12 mouse cellular contexts compared by ENCODE assay signal in the genomic region with DNA sequence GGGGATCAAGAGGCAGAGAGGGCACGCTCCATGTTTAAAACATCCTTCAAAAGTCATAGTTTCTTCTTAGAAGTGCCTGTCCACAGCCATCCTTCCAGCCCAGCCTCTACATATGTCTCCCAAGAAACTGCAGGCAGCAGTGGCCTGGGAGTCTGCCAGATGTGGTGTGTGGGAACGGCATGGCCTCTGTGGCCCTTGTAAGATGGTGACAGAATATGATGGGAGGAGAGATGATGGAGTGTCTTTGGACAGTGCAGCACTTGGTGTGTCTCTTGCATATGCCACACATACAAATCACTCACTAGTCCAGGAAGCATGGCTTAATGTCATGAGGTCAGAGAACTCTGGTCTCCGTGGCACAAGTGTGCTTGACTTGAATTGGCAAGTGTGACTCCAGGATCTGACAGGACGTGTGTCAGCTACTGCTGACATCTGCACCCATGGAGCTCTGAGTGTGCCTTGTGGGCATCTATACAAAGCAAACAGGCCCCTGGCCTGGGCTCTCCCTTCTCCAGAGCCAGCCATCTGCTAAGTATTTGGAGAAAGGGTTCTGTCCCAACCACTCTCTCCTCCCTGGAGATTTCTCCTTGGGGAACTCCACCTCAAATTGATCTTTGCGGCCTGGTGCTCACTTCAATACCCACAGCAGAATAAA.
DNase-seq lines count a peak whose midpoint lies in the region; ATAC-seq and TF ChIP-seq lines count a peak whose summit lies in the region.
"Had no signal": no experiment of that assay in that cellular context is flagged by ENCODE, and none has a peak within 500 bp of the region (broad histone marks: within the 10 kb centered on the region; RNA-seq: fewer than 3 reads in every experiment).

No protein-coding gene starts in this region.

- H3K9me3 ChIP-seq in midbrain, embryonic 10.5 days (replicated peaks) = no peaks in the 10 kb centered on the region
- no peaks in the 10 kb centered on the region for H3K9me3 ChIP-seq in midbrain, postnatal 0 days (ENCODE audit: low read length)
- no peaks in the 10 kb centered on the region for H3K9me3 ChIP-seq in limb, embryonic 12.5 days
- H3K9me3 ChIP-seq in midbrain, embryonic 16.5 days (replicated peaks; ENCODE audit: control insufficient read depth, low read length, poor library complexity, severe bottlenecking) = no peaks in the 10 kb centered on the region
- H3K9me3 ChIP-seq: liver, embryonic 15.5 days had no signal

- H3K4me1 ChIP-seq in midbrain, embryonic 10.5 days = peaks cover 16% of the 10 kb centered on the region
- no peaks in the 10 kb centered on the region for H3K4me1 ChIP-seq in midbrain, postnatal 0 days (ENCODE audit: insufficient read depth, low read length)
- H3K4me1 ChIP-seq in limb, embryonic 12.5 days (replicated peaks) = peaks cover 20% of the 10 kb centered on the region
- H3K4me1 ChIP-seq in midbrain, embryonic 16.5 days (ENCODE audit: control insufficient read depth, insufficient read depth, low read length) = peaks cover 9% of the 10 kb centered on the region; the same call in 1 of the 2 replicates
- H3K4me1 ChIP-seq: liver, embryonic 15.5 days had no signal

- H3K9ac ChIP-seq in midbrain, postnatal 0 days (replicated peaks; ENCODE audit: low read length, poor library complexity, severe bottlenecking) = no peak overlapping the region
- H3K9ac ChIP-seq in limb, embryonic 12.5 days (replicated peaks) = no peak overlapping the region
- no peak overlapping the region for H3K9ac ChIP-seq in midbrain, embryonic 16.5 days (ENCODE audit: low read depth, low read length)
- H3K9ac ChIP-seq: liver, embryonic 15.5 days had no signal

- no peaks in the 10 kb centered on the region for H3K36me3 ChIP-seq in midbrain, embryonic 10.5 days
- no peaks in the 10 kb centered on the region for H3K36me3 ChIP-seq in midbrain, postnatal 0 days (ENCODE audit: insufficient read depth, low read length)
- no peaks in the 10 kb centered on the region for H3K36me3 ChIP-seq in limb, embryonic 12.5 days
- H3K36me3 ChIP-seq in midbrain, embryonic 16.5 days (ENCODE audit: control insufficient read depth, insufficient read depth, low read length) = no peaks in the 10 kb centered on the region
- H3K36me3 ChIP-seq: liver, embryonic 15.5 days had no signal

- H3K27ac ChIP-seq in midbrain, embryonic 10.5 days (replicated peaks) = 0 out of 2 replicates have a peak overlapping the region, but pooled peaks have one; percentile 2
- H3K27ac ChIP-seq in midbrain, postnatal 0 days (ENCODE audit: low read depth, low read length) = no peak overlapping the region
- 0 out of 2 replicates have a peak overlapping the region, but pooled peaks have one; percentile 24 for H3K27ac ChIP-seq in limb, embryonic 12.5 days
- no peak overlapping the region for H3K27ac ChIP-seq in midbrain, embryonic 16.5 days (ENCODE audit: low read length)
- H3K27ac ChIP-seq: liver, embryonic 15.5 days had no signal

- 85% methylated on average over 5 of the region's 5 CpGs for WGBS in midbrain, embryonic 10.5 days
- 57% methylated on average over 5 of the region's 5 CpGs for WGBS in midbrain, postnatal 0 days
- 75% methylated on average over 5 of the region's 5 CpGs for WGBS in limb, embryonic 12.5 days
- 60% methylated on average over 5 of the region's 5 CpGs for WGBS in midbrain, embryonic 16.5 days

- H3K4me2 ChIP-seq in midbrain, postnatal 0 days (ENCODE audit: low read depth, low read length, poor library complexity, severe bottlenecking) = no peak overlapping the region
- no peak overlapping the region for H3K4me2 ChIP-seq in limb, embryonic 12.5 days
- H3K4me2 ChIP-seq in midbrain, embryonic 16.5 days (ENCODE audit: low read length) = no peak overlapping the region
- H3K4me2 ChIP-seq: liver, embryonic 15.5 days had no signal

- no peaks in the 10 kb centered on the region for H3K27me3 ChIP-seq in midbrain, embryonic 10.5 days (ENCODE audit: low read depth, poor library complexity, severe bottlenecking)
- no peaks in the 10 kb centered on the region for H3K27me3 ChIP-seq in midbrain, postnatal 0 days (ENCODE audit: insufficient read depth, low read length)
- no peaks in the 10 kb centered on the region for H3K27me3 ChIP-seq in limb, embryonic 12.5 days
- no peaks in the 10 kb centered on the region; the same call in 1 of the 2 replicates for H3K27me3 ChIP-seq in midbrain, embryonic 16.5 days (ENCODE audit: control insufficient read depth, insufficient read depth, low read depth, low read length)
- H3K27me3 ChIP-seq: liver, embryonic 15.5 days had no signal

- 0 out of 2 replicates have a peak, but pooled peaks have one; percentile 8 for ATAC-seq in cerebellum, adult (ENCODE audit: insufficient number of reproducible peaks, low FRiP score, low TSS enrichment)
- no peak; the same call in 1 of the 2 replicates for ATAC-seq in midbrain, postnatal 0 days (ENCODE audit: low FRiP score)
- ATAC-seq in limb, embryonic 12.5 days (ENCODE audit: insufficient number of reproducible peaks, insufficient read depth, low FRiP score, low TSS enrichment, low read depth) = no peak
- ATAC-seq in midbrain, embryonic 16.5 days = 0 out of 2 replicates have a peak, but pooled peaks have one; percentile 7
- no peak for ATAC-seq in activated CD4-positive, CD25-positive, alpha-beta regulatory T cell, adult 4 months

- H3K4me3 ChIP-seq in midbrain, embryonic 10.5 days = no peak overlapping the region
- H3K4me3 ChIP-seq in midbrain, postnatal 0 days (ENCODE audit: low read depth, low read length) = no peak overlapping the region
- no peak overlapping the region for H3K4me3 ChIP-seq in limb, embryonic 12.5 days (replicated peaks)
- no peak overlapping the region for H3K4me3 ChIP-seq in midbrain, embryonic 16.5 days (ENCODE audit: low read depth, low read length)
- H3K4me3 ChIP-seq: liver, embryonic 15.5 days had no signal

- no peak for TF ChIP-seq CTCF in midbrain, postnatal 0 days (IDR thresholded peaks at IDR 0.05)

- no peak for DNase-seq in cerebellum, adult 9-11 months
- DNase-seq in midbrain, embryonic 10.5 days (ENCODE audit: low spot score) = no peak
- DNase-seq in midbrain, postnatal 0 days (ENCODE audit: low spot score) = no peak
- DNase-seq in spleen, postnatal 14 days (ENCODE audit: low spot score in 2 of 2) = no peak
- DNase-seq: gastrocnemius, postnatal 14 days; kidney, adult 11 months; thymus, adult 18-20 months had no signal

Comparison
In these comparisons a context has a peak if more than half of its experiments do, and no peak if none do; other contexts are left out.
1. ATAC-seq: peak in cerebellum, adult (single experiment) and midbrain, embryonic 16.5 days (single experiment); none in midbrain, postnatal 0 days (single experiment), limb, embryonic 12.5 days (single experiment) and activated CD4-positive, CD25-positive, alpha-beta regulatory T cell, adult 4 months (single experiment).
2. H3K27ac ChIP-seq: peak in midbrain, embryonic 10.5 days (single experiment) and limb, embryonic 12.5 days (single experiment); none in midbrain, postnatal 0 days (single experiment) and midbrain, embryonic 16.5 days (single experiment).